Mouse (Mus musculus): ENCODE data around the gene Kif1a.

DNA sequence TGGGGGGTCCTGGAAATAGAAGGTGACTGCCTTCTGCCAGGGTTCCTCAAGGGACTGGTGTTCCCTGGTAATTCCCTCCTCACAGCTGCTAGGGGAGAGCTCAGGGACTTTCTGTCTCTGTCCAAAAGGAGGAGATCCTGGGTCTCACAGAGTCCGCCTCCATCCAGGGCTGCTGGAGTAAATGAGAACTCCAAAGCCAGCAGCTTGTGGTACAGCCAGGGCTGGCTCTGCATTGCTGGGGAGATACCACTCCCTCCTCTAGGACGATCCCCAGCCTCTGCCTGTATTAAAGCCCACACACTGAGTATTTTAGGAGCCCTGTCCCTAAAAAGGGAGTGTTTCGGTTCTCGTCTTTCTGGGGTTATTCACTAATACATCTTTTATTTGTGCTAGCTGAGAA lies 81.1 kb downstream of the Kif1a start:
- TF ChIP-seq CTCF (IDR thresholded peaks at IDR 0.05), result no peak
- TF ChIP-seq EP300 (IDR thresholded peaks at IDR 0.05), result no peak

Data from lung, postnatal 0 days (tissue).